Mouse (Mus musculus) ES-Bruce4 (cell line): ENCODE results near the gene Sp9. TPM values are rescaled to one million over a fixed set of nuclear protein-coding genes. Genes with fewer than 3 reads are reported as not detected.

ENCODE experiments used
- H3K27ac ChIP-seq: 2 replicates; pipeline ENCODE4 v1.5.1; 2012; ENCODE audit warnings: low read length, inconsistent platforms; ENCODE audit not compliant: insufficient read depth
- H3K27me3 ChIP-seq: 2 replicates; pipeline ENCODE4 v1.6.1; 2012; ENCODE audit warnings: mild to moderate bottlenecking, low read length, inconsistent platforms; ENCODE audit not compliant: control insufficient read depth, poor library complexity, insufficient read depth, severe bottlenecking
- H3K36me3 ChIP-seq: 2 replicates; pipeline ENCODE4 v1.6.1; 2012; ENCODE audit warnings: inconsistent platforms, mild to moderate bottlenecking, low read length, moderate library complexity; ENCODE audit not compliant: control insufficient read depth, poor library complexity, insufficient read depth, severe bottlenecking
- H3K4me1 ChIP-seq: one replicate; pipeline ENCODE4 v1.8.1; 2011; ENCODE audit warnings: low read length; ENCODE audit not compliant: control insufficient read depth, insufficient read depth
- H3K4me3 ChIP-seq: 2 replicates; pipeline ENCODE4 v1.5.1; 2011; ENCODE audit warnings: low read depth, mild to moderate bottlenecking, low read length
- H3K9ac ChIP-seq: 2 replicates; pipeline ENCODE4 v1.6.1; 2012; ENCODE audit warnings: low read depth, mild to moderate bottlenecking, inconsistent platforms; ENCODE audit not compliant: poor library complexity, severe bottlenecking
- H3K9me3 ChIP-seq: replicated peaks from 2 replicates; pipeline ENCODE4 v1.6.1; 2012; ENCODE audit warnings: mild to moderate bottlenecking, low read length, inconsistent platforms; ENCODE audit not compliant: control insufficient read depth, poor library complexity, insufficient read depth, severe bottlenecking
- CTCF ChIP-seq: IDR thresholded peaks from one replicate; pipeline ENCODE4 v1.8.1; 2011; ENCODE audit warnings: low read depth, low read length
- EP300 ChIP-seq: IDR thresholded peaks from 2 replicates; pipeline ENCODE4 v1.6.1; 2011; ENCODE audit warnings: low read depth, low read length; ENCODE audit not compliant: insufficient read depth
- POLR2A ChIP-seq: IDR thresholded peaks from one replicate; pipeline ENCODE4 v1.8.1; 2011; ENCODE audit warnings: low read length; ENCODE audit not compliant: insufficient read depth
- polyA plus RNA-seq: library from polyadenylated mRNA; stranded (reverse); fragments of >200 nt; gene quantifications from 2 replicates; pipeline ENCODE4 v1.2.4, GENCODE M21; 2011; ENCODE audit warnings: low read depth; ENCODE audit not compliant: missing spikeins, insufficient read depth, insufficient read length

Sp9 gene
- polyA plus RNA-seq, 1 experiment, result not detected

- Histone ChIP-seq H3K9me3 (no peaks in the 10 kb centered on the region), H3K36me3 (no peaks in the 10 kb centered on the region), H3K27ac (no peak overlapping the region), H3K27me3 (peaks cover 25% of the 10 kb centered on the region), H3K9ac (0 out of 2 replicates have a peak overlapping the region, but pooled peaks have one; percentile 16), H3K4me1 (no peaks in the 10 kb centered on the region), H3K4me3 (no peak overlapping the region)
- TF ChIP-seq CTCF (no peak), EP300 (no peak), POLR2A (no peak)
Measured at GRCm38 (mm10) chr2:73281707-73282106, 10.0 kb downstream of the Sp9 start.

DNA sequence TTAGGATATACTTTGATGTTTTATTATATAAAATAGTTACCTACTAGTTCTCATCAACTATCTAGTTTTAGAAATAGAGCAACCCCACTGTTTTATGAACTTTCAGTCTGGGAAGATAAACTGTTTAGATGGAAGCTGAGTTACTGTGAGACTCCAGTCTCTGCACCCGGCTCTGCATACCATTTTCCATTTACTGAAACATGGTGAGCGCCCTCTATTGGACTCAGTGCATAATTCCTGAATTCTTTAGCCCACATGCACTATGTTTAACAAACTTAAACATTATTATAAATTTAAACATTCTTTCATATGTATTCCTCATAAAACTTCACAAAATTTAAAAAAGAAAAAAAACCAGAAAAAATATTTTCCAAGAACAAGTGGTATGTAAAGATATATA lies 13.9 kb downstream of the Sp9 start:
- Histone ChIP-seq H3K4me1 (no peaks in the 10 kb centered on the region), H3K4me3 (no peak overlapping the region), H3K9ac (no peak overlapping the region), H3K9me3 (no peaks in the 10 kb centered on the region), H3K27ac (no peak overlapping the region), H3K27me3 (peaks cover 5% of the 10 kb centered on the region), H3K36me3 (no peaks in the 10 kb centered on the region)
- no peak for TF ChIP-seq POLR2A
- peak; percentile 8 for TF ChIP-seq CTCF

GRCm38 (mm10) chr2:73291130-73291529 lies 19.4 kb downstream of the Sp9 start:
- TF ChIP-seq EP300 (no peak), POLR2A (no peak), CTCF (no peak)
- Histone ChIP-seq H3K4me3 (no peak overlapping the region), H3K36me3 (no peaks in the 10 kb centered on the region)

DNA sequence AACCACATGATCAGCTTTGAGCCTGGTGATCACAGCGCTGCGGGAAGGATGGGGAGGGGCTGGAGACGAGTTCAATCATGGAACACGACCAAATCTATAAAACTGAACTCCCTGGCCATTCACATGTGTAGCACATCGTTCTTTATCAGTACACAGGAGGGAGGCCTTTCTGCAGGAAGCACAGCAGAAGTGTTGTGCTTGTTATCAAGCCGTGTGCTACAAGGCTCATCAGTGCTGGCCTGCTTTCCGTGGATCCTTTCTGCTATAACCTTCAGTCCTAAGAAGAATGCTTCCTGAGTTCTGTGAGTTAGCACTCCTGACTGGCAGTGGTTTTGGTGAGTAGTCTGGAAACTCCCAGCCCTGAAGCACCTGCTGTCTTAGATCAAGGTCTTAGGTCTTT lies 23.3 kb downstream of the Sp9 start:
- Histone ChIP-seq H3K9ac (no peak overlapping the region), H3K4me3 (no peak overlapping the region), H3K4me1 (no peaks in the 10 kb centered on the region), H3K27ac (no peak overlapping the region), H3K9me3 (no peaks in the 10 kb centered on the region), H3K27me3 (no peaks in the 10 kb centered on the region), H3K36me3 (no peaks in the 10 kb centered on the region)
- TF ChIP-seq EP300 (no peak), POLR2A (no peak), CTCF (no peak)

More at GRCm38 (mm10) chr2:73291130-73291529, 19.4 kb downstream of the Sp9 start:
- H3K9ac ChIP-seq, result no peak overlapping the region
- H3K9me3 ChIP-seq, result no peaks in the 10 kb centered on the region
- no peaks in the 10 kb centered on the region for H3K4me1 ChIP-seq
- no peak overlapping the region for H3K27ac ChIP-seq
- no peaks in the 10 kb centered on the region for H3K27me3 ChIP-seq

DNA sequence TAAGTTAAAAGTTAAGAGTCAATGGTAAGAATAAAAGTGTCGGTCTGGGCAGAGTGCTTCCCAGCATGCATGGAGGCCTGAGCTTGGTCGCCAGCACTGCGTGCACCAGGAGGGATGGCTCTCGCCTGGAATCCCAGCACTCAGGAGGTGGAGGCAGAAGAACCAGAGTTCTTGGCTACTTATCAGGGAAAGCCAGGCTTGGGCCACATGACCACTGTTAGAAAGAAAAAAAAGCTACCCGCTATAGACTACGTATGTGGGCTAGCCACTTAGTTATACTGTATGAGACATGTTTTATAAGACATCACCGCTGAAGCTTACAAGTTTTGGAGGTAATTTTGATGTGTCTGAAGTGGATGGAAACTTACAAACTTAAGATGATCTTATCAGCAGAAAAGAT lies 26.4 kb downstream of the Sp9 start:
- Histone ChIP-seq H3K9ac (no peak overlapping the region), H3K36me3 (0 out of 2 replicates have a peak, but pooled peaks cover 2% of the 10 kb centered on the region), H3K27ac (no peak overlapping the region), H3K4me1 (no peaks in the 10 kb centered on the region), H3K27me3 (no peaks in the 10 kb centered on the region), H3K4me3 (no peak overlapping the region), H3K9me3 (no peaks in the 10 kb centered on the region)
- no peak for TF ChIP-seq CTCF
- no peak for TF ChIP-seq POLR2A
- TF ChIP-seq EP300, result no peak

- no peaks in the 10 kb centered on the region for H3K9me3 ChIP-seq
- TF ChIP-seq EP300 (no peak), POLR2A (no peak), CTCF (no peak)
- no peak overlapping the region for H3K4me3 ChIP-seq
- H3K36me3 ChIP-seq, result 0 out of 2 replicates have a peak, but pooled peaks cover 2% of the 10 kb centered on the region
- no peak overlapping the region for H3K9ac ChIP-seq
- H3K4me1 ChIP-seq, result no peaks in the 10 kb centered on the region
- H3K27me3 ChIP-seq, result no peaks in the 10 kb centered on the region
- no peak overlapping the region for H3K27ac ChIP-seq
Measured at GRCm38 (mm10) chr2:73298841-73299240, 27.1 kb downstream of the Sp9 start.
